Mouse (Mus musculus) midbrain, embryonic 10.5 days (tissue): ENCODE results near the gene Smarcd1. TPM values are rescaled to one million over a fixed set of nuclear protein-coding genes. Genes with fewer than 3 reads are reported as not detected.

Experiments
- DNase-seq: peaks from one replicate; pipeline ENCODE4 v3.0.0-alpha.2; 2017; ENCODE audit warnings: low spot score
- H3K27ac ChIP-seq: fragments of 300-500 bp; sonication (generic); replicated peaks from 2 replicates; pipeline ENCODE4 v1.5.1; 2016; ENCODE audit warnings: mild to moderate bottlenecking
- H3K27me3 ChIP-seq: fragments of 300-500 bp; sonication (generic); 2 replicates; pipeline ENCODE4 v1.6.1; 2016; ENCODE audit warnings: low read depth, mild to moderate bottlenecking; ENCODE audit not compliant: poor library complexity, severe bottlenecking
- H3K36me3 ChIP-seq: fragments of 300-500 bp; sonication (generic); 2 replicates; pipeline ENCODE4 v1.6.1; 2016; ENCODE audit warnings: mild to moderate bottlenecking, moderate library complexity
- H3K4me1 ChIP-seq: fragments of 300-500 bp; sonication (generic); 2 replicates; pipeline ENCODE4 v1.6.1; 2016
- H3K4me3 ChIP-seq: fragments of 300-500 bp; sonication (generic); 2 replicates; pipeline ENCODE4 v1.5.1; 2016; ENCODE audit warnings: mild to moderate bottlenecking, moderate library complexity
- H3K9me3 ChIP-seq: fragments of 300-500 bp; sonication (generic); replicated peaks from 2 replicates; pipeline ENCODE4 v1.6.1; 2016; ENCODE audit warnings: mild to moderate bottlenecking
- WGBS: fragments of 180-500 bp; shearing (Covaris S2); methylation state at CpG from one replicate; pipeline ENCODE4 v1.1.7; 2016; 5-methylcytosine and 5-hydroxymethylcytosine counted together
- polyA plus RNA-seq: library from polyadenylated mRNA; unstranded; fragments of >200 nt; fragmentation: Nextera tagmentation; extraction: Ambion mirVana; gene quantifications from 2 replicates; pipeline ENCODE4 v1.2.1, GENCODE M21; 2016

Gene Smarcd1
- polyA plus RNA-seq, 1 experiment from 2014 or later, result 98.1 TPM

- peaks cover 84% of the 10 kb centered on the region for H3K27me3 ChIP-seq
- peak within 1 kb of the TSS; percentile 68 for H3K4me3 ChIP-seq
- H3K27ac ChIP-seq, result peak within 1 kb of the TSS; percentile 81
- no peaks in the 10 kb centered on the region for H3K36me3 ChIP-seq
- no peaks in the 10 kb centered on the region for H3K9me3 ChIP-seq
- peaks cover 59% of the 10 kb centered on the region for H3K4me1 ChIP-seq
- 2% methylated on average over 74 of the region's 74 CpGs for WGBS
- DNase-seq, result peak; percentile 68
These were observed 31.6 kb upstream of the Smarcd1 start, which contains the start of gene Asic1 for GRCm38 (mm10) chr15:99670154-99670821. Gene Asic1 (plus strand): TSS chr15:99670368.

GRCm38 (mm10) chr15:99670964-99671670 lies 30.8 kb upstream of the Smarcd1 start:
- 13% methylated on average over 15 of the region's 17 CpGs for WGBS
- Histone ChIP-seq H3K27me3 (peaks cover 81% of the 10 kb centered on the region), H3K27ac (peak overlapping the region; percentile 81), H3K4me1 (peaks cover 51% of the 10 kb centered on the region), H3K4me3 (peak overlapping the region; percentile 68), H3K9me3 (no peaks in the 10 kb centered on the region), H3K36me3 (no peaks in the 10 kb centered on the region)
- no peak for DNase-seq

GRCm38 (mm10) chr15:99671783-99672182 lies 30.1 kb upstream of the Smarcd1 start:
- no peak for DNase-seq
- WGBS, result 77% methylated on average over 14 of the region's 14 CpGs
- Histone ChIP-seq H3K4me1 (peaks cover 49% of the 10 kb centered on the region), H3K36me3 (no peaks in the 10 kb centered on the region), H3K4me3 (peak overlapping the region; percentile 68; the same call in 1 of the 2 replicates), H3K9me3 (no peaks in the 10 kb centered on the region), H3K27me3 (peaks cover 76% of the 10 kb centered on the region), H3K27ac (no peak overlapping the region)

- H3K27me3 ChIP-seq, result peaks cover 53% of the 10 kb centered on the region
- WGBS, result 72% methylated on average over 3 of the region's 3 CpGs
These were observed 27.1 kb upstream of the Smarcd1 start for GRCm38 (mm10) chr15:99674866-99675265.

GRCm38 (mm10) chr15:99677089-99677488 lies 24.8 kb upstream of the Smarcd1 start:
- Histone ChIP-seq H3K4me3 (0 out of 2 replicates have a peak overlapping the region, but pooled peaks have one; percentile 4), H3K27ac (peak overlapping the region; percentile 61), H3K36me3 (no peaks in the 10 kb centered on the region), H3K27me3 (peaks cover 31% of the 10 kb centered on the region), H3K9me3 (no peaks in the 10 kb centered on the region), H3K4me1 (peaks cover 37% of the 10 kb centered on the region)
- DNase-seq, result no peak
- 32% methylated on average over 8 of the region's 8 CpGs for WGBS

More at GRCm38 (mm10) chr15:99674866-99675265, 27.1 kb upstream of the Smarcd1 start:
- Histone ChIP-seq H3K9me3 (no peaks in the 10 kb centered on the region), H3K36me3 (no peaks in the 10 kb centered on the region), H3K4me3 (no peak overlapping the region), H3K27ac (no peak overlapping the region), H3K4me1 (peaks cover 58% of the 10 kb centered on the region)
- DNase-seq, result no peak

GRCm38 (mm10) chr15:99678063-99678800 lies 23.7 kb upstream of the Smarcd1 start:
- Histone ChIP-seq H3K9me3 (no peaks in the 10 kb centered on the region), H3K36me3 (no peaks in the 10 kb centered on the region), H3K27me3 (peaks cover 21% of the 10 kb centered on the region), H3K4me3 (no peak overlapping the region), H3K4me1 (peaks cover 30% of the 10 kb centered on the region), H3K27ac (0 out of 2 replicates have a peak overlapping the region, but pooled peaks have one; percentile 38)
- 14% methylated on average over 13 of the region's 13 CpGs for WGBS
- no peak for DNase-seq

GRCm38 (mm10) chr15:99679008-99679407 lies 22.9 kb upstream of the Smarcd1 start:
- Histone ChIP-seq H3K27ac (peak overlapping the region; percentile 38; the same call in 1 of the 2 replicates), H3K4me1 (peaks cover 26% of the 10 kb centered on the region), H3K36me3 (no peaks in the 10 kb centered on the region), H3K27me3 (peaks cover 16% of the 10 kb centered on the region), H3K9me3 (no peaks in the 10 kb centered on the region), H3K4me3 (no peak overlapping the region)
- WGBS, result 69% methylated on average over 7 of the region's 7 CpGs
- DNase-seq, result no peak

- no peaks in the 10 kb centered on the region for H3K9me3 ChIP-seq
- H3K4me1 ChIP-seq, result peaks cover 15% of the 10 kb centered on the region
- WGBS, result 96% methylated on average over 7 of the region's 7 CpGs
- DNase-seq, result no peak
- H3K27me3 ChIP-seq, result no peaks in the 10 kb centered on the region
- H3K27ac ChIP-seq, result no peak overlapping the region
- no peaks in the 10 kb centered on the region for H3K36me3 ChIP-seq
- no peak overlapping the region for H3K4me3 ChIP-seq
These were observed 19.0 kb upstream of the Smarcd1 start for GRCm38 (mm10) chr15:99682880-99683279.

GRCm38 (mm10) chr15:99684156-99684555 lies 17.8 kb upstream of the Smarcd1 start:
- H3K9me3 ChIP-seq, result no peaks in the 10 kb centered on the region
- WGBS, result 90% methylated on average over 5 of the region's 5 CpGs
- H3K27ac ChIP-seq, result no peak overlapping the region
- H3K4me1 ChIP-seq, result peaks cover 12% of the 10 kb centered on the region
- no peaks in the 10 kb centered on the region for H3K36me3 ChIP-seq
- 0 out of 2 replicates have a peak, but pooled peaks cover 3% of the 10 kb centered on the region for H3K27me3 ChIP-seq
- no peak for DNase-seq
- no peak overlapping the region for H3K4me3 ChIP-seq

GRCm38 (mm10) chr15:99688712-99689111 lies 13.2 kb upstream of the Smarcd1 start:
- H3K36me3 ChIP-seq, result no peaks in the 10 kb centered on the region
- no peaks in the 10 kb centered on the region for H3K9me3 ChIP-seq
- H3K27me3 ChIP-seq, result peaks cover 32% of the 10 kb centered on the region
- peaks cover 48% of the 10 kb centered on the region for H3K4me1 ChIP-seq
- 9% methylated on average over 4 of the region's 4 CpGs for WGBS
- peak; percentile 67 for DNase-seq
- H3K4me3 ChIP-seq, result no peak overlapping the region
- 0 out of 2 replicates have a peak overlapping the region, but pooled peaks have one; percentile 23 for H3K27ac ChIP-seq

GRCm38 (mm10) chr15:99690924-99691323 lies 11.0 kb upstream of the Smarcd1 start:
- Histone ChIP-seq H3K4me1 (peaks cover 62% of the 10 kb centered on the region), H3K27me3 (peaks cover 35% of the 10 kb centered on the region), H3K36me3 (no peaks in the 10 kb centered on the region), H3K9me3 (no peaks in the 10 kb centered on the region), H3K27ac (peak overlapping the region; percentile 30), H3K4me3 (no peak overlapping the region)
- 12% methylated on average over 4 of the region's 4 CpGs for WGBS
- no peak for DNase-seq

GRCm38 (mm10) chr15:99691976-99692375 lies 10.0 kb upstream of the Smarcd1 start:
- Histone ChIP-seq H3K4me3 (no peak overlapping the region), H3K36me3 (no peaks in the 10 kb centered on the region), H3K27ac (peak overlapping the region; percentile 65; the same call in 1 of the 2 replicates), H3K27me3 (peaks cover 46% of the 10 kb centered on the region), H3K9me3 (no peaks in the 10 kb centered on the region), H3K4me1 (peaks cover 62% of the 10 kb centered on the region)
- 63% methylated on average over 9 of the region's 9 CpGs for WGBS
- DNase-seq, result no peak
